Mouse (Mus musculus) testis, adult 2 months (tissue): ENCODE measurements around the gene Tekt5.

Source experiments
- CTCF ChIP-seq: fragments of 200-500 bp; IDR thresholded peaks from 2 replicates; pipeline ENCODE4 v1.5.1; 2012; ENCODE audit warnings: low read depth, mild to moderate bottlenecking, inconsistent platforms, low read length, moderate library complexity; ENCODE audit not compliant: control insufficient read depth, insufficient read depth, insufficient replicate concordance
- POLR2A ChIP-seq: fragments of 200-500 bp; IDR thresholded peaks from 2 replicates; pipeline ENCODE4 v1.6.1; 2012; ENCODE audit warnings: low read depth, mild to moderate bottlenecking, inconsistent platforms, low read length, moderate library complexity; ENCODE audit not compliant: control insufficient read depth

GRCm38 (mm10) chr16:10385261-10385660, 10.0 kb downstream of the Tekt5 start:
- TF ChIP-seq POLR2A: no peak
- no peak for TF ChIP-seq CTCF
